Mouse (Mus musculus) G1E (cell line): Measurements from ENCODE around the gene Ccr10. TPM values are rescaled to one million over a fixed set of nuclear protein-coding genes. Genes with fewer than 3 reads are reported as not detected.
"Not testable (repeated sequence)": the region's sequence is repeated elsewhere in the genome, so short reads cannot be mapped to it uniquely, and the experiment has no call there.

Experiments used
- ATAC-seq: 2 replicates; pipeline ENCODE4 v1.8.0; 2016; ENCODE audit warnings: mild to moderate bottlenecking; ENCODE audit not compliant: insufficient number of reproducible peaks, poor library complexity, low FRiP score, severe bottlenecking; ENCODE audit errors: extremely low read depth
- DNase-seq: peaks from one replicate; pipeline ENCODE4 v3.0.0; 2012; ENCODE audit warnings: low spot score
- H3K27me3 ChIP-seq: 2 replicates; pipeline ENCODE4 v1.6.1; 2012; ENCODE audit warnings: mild to moderate bottlenecking, low read length, inconsistent platforms; ENCODE audit not compliant: insufficient read depth
- H3K36me3 ChIP-seq: replicated peaks from 2 replicates; pipeline ENCODE3; 2012; ENCODE audit warnings: mild to moderate bottlenecking, inconsistent platforms
- H3K4me1 ChIP-seq: 2 replicates; pipeline ENCODE4 v1.6.1; 2012; ENCODE audit warnings: low read depth, low read length, inconsistent platforms, mixed read lengths; ENCODE audit not compliant: insufficient read depth
- H3K4me3 ChIP-seq: 2 replicates; pipeline ENCODE4 v1.5.1; 2012; ENCODE audit warnings: low read depth, mild to moderate bottlenecking, inconsistent platforms, low read length, moderate library complexity, mixed read lengths
- H3K9me3 ChIP-seq: replicated peaks from 2 replicates; pipeline ENCODE4 v1.6.1; 2012; ENCODE audit warnings: inconsistent platforms
- CTCF ChIP-seq: IDR thresholded peaks from 2 replicates; pipeline ENCODE4 v1.5.1; 2012; ENCODE audit warnings: low read depth, low read length, inconsistent platforms, mixed read lengths
- GATA1 ChIP-seq: IDR thresholded peaks from 2 replicates; pipeline ENCODE4 v1.6.1; 2012; ENCODE audit warnings: borderline replicate concordance, low read length, inconsistent platforms, mixed read lengths
- GATA2 ChIP-seq: IDR thresholded peaks from 2 replicates; pipeline ENCODE4 v1.6.1; 2012; ENCODE audit warnings: low read depth, low read length, inconsistent platforms, borderline replicate concordance
- POLR2AphosphoS5 ChIP-seq: IDR thresholded peaks from 2 replicates; pipeline ENCODE4 v1.6.1; 2012; ENCODE audit warnings: low read depth, low read length, inconsistent platforms; ENCODE audit not compliant: insufficient replicate concordance
- TAL1 ChIP-seq: conservative IDR thresholded peaks from 2 replicates; pipeline ENCODE4 v1.6.1; 2012; ENCODE audit warnings: low read depth, low read length, inconsistent platforms, mixed read lengths
- polyA plus RNA-seq: library from polyadenylated mRNA; stranded (reverse); fragments of >175 nt; gene quantifications from 2 replicates; pipeline ENCODE4 v1.2.3, GENCODE M21; 2012
- total RNA-seq, 2 experiments: library from RNA; stranded (forward) in 1 of 2; stranded (reverse) in 1 of 2; fragments of 200-1000 nt in 1 of 2; fragments of >200 nt in 1 of 2; fragmentation: Nextera tagmentation in 1 of 2; gene quantifications; 2 replicates each; pipeline ENCODE4 v1.2.3; 2014 to 2017

The Ccr10 gene
- total and polyA plus RNA-seq, 3 experiments: not detected

DNA sequence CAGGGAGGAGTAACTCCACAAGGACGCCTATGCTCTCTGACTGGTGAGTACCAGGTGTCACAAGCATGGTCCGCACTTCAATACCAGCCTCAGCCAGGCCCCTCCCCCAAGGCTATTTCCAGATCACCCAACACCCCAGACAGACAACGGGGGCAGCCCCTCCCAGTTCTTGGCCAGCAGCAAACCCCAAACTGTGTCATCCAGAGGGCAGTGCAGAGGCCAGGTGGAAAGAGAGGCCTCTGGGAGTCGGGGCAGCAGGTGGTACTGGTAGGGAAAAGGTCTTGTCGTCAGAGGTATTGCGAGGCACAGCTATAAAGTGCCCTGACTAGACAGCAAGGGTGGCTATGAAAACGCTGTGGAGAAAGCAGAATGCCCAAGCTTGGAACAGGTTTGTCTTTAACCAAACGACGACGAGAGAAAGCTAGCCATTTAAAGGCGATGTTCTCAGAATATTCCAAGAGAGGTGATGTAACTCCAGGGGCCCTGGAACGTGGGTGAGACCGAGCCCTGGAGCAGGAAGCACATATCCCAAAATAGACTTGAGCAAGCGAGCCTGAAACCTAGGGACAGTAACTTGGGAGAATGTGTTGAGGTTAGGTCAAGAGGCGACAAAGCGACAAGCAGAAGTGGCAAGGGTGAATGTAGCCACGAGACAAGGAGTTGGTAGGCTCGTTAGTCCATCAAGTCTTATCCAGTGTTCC is 45.0 kb downstream of the Ccr10 start:
- DNase-seq: no peak
- Histone ChIP-seq H3K9me3 (peaks cover 2% of the 10 kb centered on the region; the same call in 1 of the 2 replicates), H3K4me1 (peaks cover 33% of the 10 kb centered on the region), H3K36me3 (peaks cover 22% of the 10 kb centered on the region), H3K27me3 (peaks cover 12% of the 10 kb centered on the region), H3K4me3 (peak overlapping the region; percentile 29; the same call in 1 of the 2 replicates)
- ATAC-seq: no peak
- TF ChIP-seq CTCF: no peak

DNA sequence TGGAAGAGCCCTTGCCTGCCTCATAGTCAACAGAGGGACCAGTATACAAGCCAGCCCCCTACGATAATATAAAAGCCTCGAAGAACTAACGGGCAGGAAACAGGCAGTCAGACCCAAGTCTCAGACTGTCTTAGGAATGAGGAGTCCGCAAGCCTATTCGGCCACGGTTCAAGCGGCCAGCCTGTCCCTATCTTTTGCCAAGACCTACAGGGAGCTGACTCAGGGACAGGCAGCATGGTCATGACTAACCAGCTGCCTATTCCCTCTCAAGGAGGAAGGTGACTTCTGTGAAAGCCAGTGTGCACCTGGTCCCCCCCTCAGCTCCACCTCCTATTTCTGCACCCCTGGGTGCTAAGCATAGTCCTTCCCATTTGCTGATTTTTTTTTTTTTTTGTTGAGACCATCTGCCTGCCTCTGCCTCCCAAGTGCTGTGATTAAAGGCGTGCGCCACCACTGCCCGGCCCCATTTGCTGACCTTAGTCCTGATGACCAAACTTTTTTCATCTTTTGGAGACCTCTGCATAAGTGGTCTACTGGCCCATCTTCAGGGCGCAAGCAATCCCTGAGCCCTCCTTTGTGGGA is 46.2 kb downstream of the Ccr10 start:
- H3K27me3 ChIP-seq: peaks cover 10% of the 10 kb centered on the region

DNA sequence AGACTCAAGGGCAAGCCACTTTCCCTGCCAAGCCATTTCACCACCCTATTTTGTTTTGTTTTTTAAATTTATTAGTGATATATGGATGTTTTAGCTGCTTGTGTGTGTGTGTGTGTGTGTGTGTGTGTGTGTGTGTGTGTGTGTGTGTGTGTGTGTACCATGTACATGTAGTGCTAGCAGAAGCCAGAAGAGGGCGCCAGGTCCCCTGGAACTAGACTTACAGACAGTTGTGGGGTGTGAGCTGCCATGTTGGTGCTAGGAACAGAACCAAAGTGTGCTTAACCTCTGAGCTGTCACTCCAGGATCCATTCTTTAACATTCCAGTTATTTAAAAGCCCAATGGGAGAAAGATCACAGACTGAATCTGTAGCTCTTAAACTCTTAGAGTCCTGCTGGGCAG is 48.2 kb downstream of the Ccr10 start:
- H3K4me1 ChIP-seq: peaks cover 31% of the 10 kb centered on the region
- H3K9me3 ChIP-seq: peaks cover 2% of the 10 kb centered on the region; the same call in 1 of the 2 replicates
- TF ChIP-seq GATA2 (no peak), TAL1 (no peak), GATA1 (no peak), CTCF (no peak), POLR2AphosphoS5 (no peak)
- H3K4me3 ChIP-seq: no peak overlapping the region
- H3K36me3 ChIP-seq: peaks cover 48% of the 10 kb centered on the region
- ATAC-seq (no peak), DNase-seq (no peak)
- peaks cover 8% of the 10 kb centered on the region; the same call in 1 of the 2 replicates for H3K27me3 ChIP-seq

More for the DNA sequence above, 46.2 kb downstream of the Ccr10 start:
- TF ChIP-seq CTCF (no peak), POLR2AphosphoS5 (no peak), TAL1 (no peak), GATA1 (no peak), GATA2 (no peak)
- Histone ChIP-seq H3K9me3 (peaks cover 2% of the 10 kb centered on the region; the same call in 1 of the 2 replicates), H3K4me3 (no peak overlapping the region), H3K4me1 (peaks cover 33% of the 10 kb centered on the region), H3K36me3 (peaks cover 27% of the 10 kb centered on the region)
- ATAC-seq (no peak), DNase-seq (no peak)

DNA sequence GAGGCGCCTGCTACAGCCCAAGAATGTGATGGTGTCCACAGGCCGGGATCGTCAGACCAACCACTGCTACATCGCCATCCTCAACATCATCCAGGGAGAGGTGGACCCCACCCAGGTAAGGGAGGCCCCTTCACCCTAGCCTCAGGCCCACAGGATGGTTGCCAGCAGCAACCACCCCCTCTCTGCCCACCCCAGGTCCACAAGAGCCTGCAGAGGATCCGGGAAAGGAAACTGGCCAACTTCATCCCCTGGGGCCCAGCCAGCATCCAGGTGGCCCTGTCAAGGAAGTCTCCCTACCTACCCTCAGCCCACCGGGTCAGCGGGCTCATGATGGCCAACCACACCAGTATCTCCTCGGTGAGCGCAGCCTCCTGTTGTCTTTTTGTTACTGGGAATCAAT is 50.2 kb downstream of the Ccr10 start:
- H3K36me3 ChIP-seq: peaks cover 56% of the 10 kb centered on the region
- not testable (repeated sequence) for DNase-seq, H3K4me3 ChIP-seq, ATAC-seq, H3K27me3 ChIP-seq, H3K9me3 ChIP-seq
- H3K4me1 ChIP-seq: peaks cover 35% of the 10 kb centered on the region

DNA sequence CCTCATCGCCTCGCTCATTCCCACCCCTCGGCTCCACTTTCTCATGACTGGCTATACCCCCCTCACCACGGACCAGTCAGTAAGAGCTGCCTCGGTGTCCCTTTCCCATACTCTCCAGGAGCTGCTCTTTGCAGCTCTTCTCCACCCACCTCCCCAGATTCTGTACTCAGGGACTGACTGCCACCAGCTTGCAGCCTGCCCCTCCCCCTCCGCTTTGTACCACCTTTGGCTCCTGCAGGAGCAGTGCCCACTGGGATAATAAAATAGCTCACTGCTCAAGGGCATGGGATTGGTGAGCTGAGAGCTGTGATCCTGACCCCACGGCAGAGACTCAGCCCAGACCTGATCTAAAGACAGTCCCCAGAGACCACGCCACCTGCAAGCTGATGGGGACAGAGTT is 50.7 kb downstream of the Ccr10 start:
- not testable (repeated sequence) for DNase-seq, H3K9me3 ChIP-seq, ATAC-seq, H3K4me3 ChIP-seq, H3K27me3 ChIP-seq
- H3K36me3 ChIP-seq: peaks cover 56% of the 10 kb centered on the region
- peaks cover 33% of the 10 kb centered on the region for H3K4me1 ChIP-seq

Other genes starting within 250 kb of the Ccr10 start
Only the 20 nearest of the 28 such genes appear.
- 6.1 and 6.3 TPM in 2 replicates for gene Naglu, start 105.4 kb downstream of the Ccr10 start, total RNA-seq (2014; fragmentation: Nextera tagmentation)
- gene Naglu, start 105.4 kb downstream of the Ccr10 start, total RNA-seq (2017): 14.2 and 18.4 TPM in 2 replicates
- gene Naglu, start 105.4 kb downstream of the Ccr10 start, polyA plus RNA-seq: 5.1 and 6.4 TPM in 2 replicates
- gene Hsd17b1, start 97.0 kb downstream of the Ccr10 start, total RNA-seq (2014; fragmentation: Nextera tagmentation): not detected in 2 replicates
- gene Hsd17b1, start 97.0 kb downstream of the Ccr10 start, total RNA-seq (2017): 0.44 and 0.76 TPM in 2 replicates
- gene Hsd17b1, start 97.0 kb downstream of the Ccr10 start, polyA plus RNA-seq: 0.12 and 0.20 TPM in 2 replicates
- gene Coasy, start 92.9 kb downstream of the Ccr10 start, total RNA-seq (2014; fragmentation: Nextera tagmentation): 23.6 and 26.7 TPM in 2 replicates
- 31.7 and 32.6 TPM in 2 replicates for gene Coasy, start 92.9 kb downstream of the Ccr10 start, total RNA-seq (2017)
- gene Coasy, start 92.9 kb downstream of the Ccr10 start, polyA plus RNA-seq: 39.3 and 43.6 TPM in 2 replicates
- 40.5 and 43.2 TPM in 2 replicates for gene Mlx, start 88.2 kb downstream of the Ccr10 start, total RNA-seq (2014; fragmentation: Nextera tagmentation)
- gene Mlx, start 88.2 kb downstream of the Ccr10 start, total RNA-seq (2017): 45.5 and 45.9 TPM in 2 replicates
- gene Mlx, start 88.2 kb downstream of the Ccr10 start, polyA plus RNA-seq: 13.0 and 17.8 TPM in 2 replicates
- gene Psmc3ip, start 80.0 kb downstream of the Ccr10 start, total RNA-seq (2014; fragmentation: Nextera tagmentation): 11.1 and 15.7 TPM in 2 replicates
- 27.0 and 29.8 TPM in 2 replicates for gene Psmc3ip, start 80.0 kb downstream of the Ccr10 start, total RNA-seq (2017)
- gene Psmc3ip, start 80.0 kb downstream of the Ccr10 start, polyA plus RNA-seq: 20.5 and 20.6 TPM in 2 replicates
- 12.0 and 13.4 TPM in 2 replicates for gene Retreg3, start 55.5 kb downstream of the Ccr10 start, total RNA-seq (2014; fragmentation: Nextera tagmentation)
- 43.2 and 44.0 TPM in 2 replicates for gene Retreg3, start 55.5 kb downstream of the Ccr10 start, total RNA-seq (2017)
- gene Retreg3, start 55.5 kb downstream of the Ccr10 start, polyA plus RNA-seq: 7.7 and 9.4 TPM in 2 replicates
- 39.8 and 42.0 TPM in 2 replicates for gene Tubg1, start 55.5 kb downstream of the Ccr10 start, total RNA-seq (2014; fragmentation: Nextera tagmentation)
- 46.0 and 47.5 TPM in 2 replicates for gene Tubg1, start 55.5 kb downstream of the Ccr10 start, total RNA-seq (2017)
- gene Tubg1, start 55.5 kb downstream of the Ccr10 start, polyA plus RNA-seq: 96.1 and 120 TPM in 2 replicates
- gene Tubg2, start 19.5 kb downstream of the Ccr10 start, total RNA-seq (2014; fragmentation: Nextera tagmentation): not detected in 2 replicates
- not detected in 2 replicates for gene Tubg2, start 19.5 kb downstream of the Ccr10 start, total RNA-seq (2017)
- not detected in 2 replicates for gene Tubg2, start 19.5 kb downstream of the Ccr10 start, polyA plus RNA-seq
- not detected in 2 replicates for gene Cntnap1, start 4.9 kb downstream of the Ccr10 start, total RNA-seq (2014; fragmentation: Nextera tagmentation)
- gene Cntnap1, start 4.9 kb downstream of the Ccr10 start, total RNA-seq (2017): under 0.01 and 0.06 TPM in 2 replicates
- 0.02 and 0.08 TPM in 2 replicates for gene Cntnap1, start 4.9 kb downstream of the Ccr10 start, polyA plus RNA-seq
- 0.49 and 2.6 TPM in 2 replicates for gene Plekhh3, start 4.1 kb downstream of the Ccr10 start, total RNA-seq (2014; fragmentation: Nextera tagmentation)
- gene Plekhh3, start 4.1 kb downstream of the Ccr10 start, total RNA-seq (2017): 1.5 and 1.9 TPM in 2 replicates
- gene Plekhh3, start 4.1 kb downstream of the Ccr10 start, polyA plus RNA-seq: 3.8 and 4.8 TPM in 2 replicates
- 46.1 and 55.9 TPM in 2 replicates for gene Ezh1, start 51.0 kb upstream of the Ccr10 start, total RNA-seq (2014; fragmentation: Nextera tagmentation)
- 23.9 and 25.4 TPM in 2 replicates for gene Ezh1, start 51.0 kb upstream of the Ccr10 start, total RNA-seq (2017)
- gene Ezh1, start 51.0 kb upstream of the Ccr10 start, polyA plus RNA-seq: 2.0 and 4.2 TPM in 2 replicates
- gene Ramp2, start 70.6 kb upstream of the Ccr10 start, total RNA-seq (2014; fragmentation: Nextera tagmentation): not detected in 2 replicates
- gene Ramp2, start 70.6 kb upstream of the Ccr10 start, total RNA-seq (2017): 0.27 TPM in 1 of 2 replicates, not detected in the other
- gene Ramp2, start 70.6 kb upstream of the Ccr10 start, polyA plus RNA-seq: 0.04 and 0.10 TPM in 2 replicates
- gene Vps25, start 78.3 kb upstream of the Ccr10 start, total RNA-seq (2014; fragmentation: Nextera tagmentation): 482 and 539 TPM in 2 replicates
- 98.4 and 104 TPM in 2 replicates for gene Vps25, start 78.3 kb upstream of the Ccr10 start, total RNA-seq (2017)
- 140 and 170 TPM in 2 replicates for gene Vps25, start 78.3 kb upstream of the Ccr10 start, polyA plus RNA-seq
- gene Wnk4, start 85.1 kb upstream of the Ccr10 start, total RNA-seq (2014; fragmentation: Nextera tagmentation): 21.2 and 27.2 TPM in 2 replicates
- 2.3 and 4.2 TPM in 2 replicates for gene Wnk4, start 85.1 kb upstream of the Ccr10 start, total RNA-seq (2017)
- gene Wnk4, start 85.1 kb upstream of the Ccr10 start, polyA plus RNA-seq: 45.0 and 48.7 TPM in 2 replicates
- gene Cntd1, start 103.6 kb upstream of the Ccr10 start, total RNA-seq (2014; fragmentation: Nextera tagmentation): 1.5 TPM in 1 of 2 replicates, not detected in the other
- 0.81 and 1.1 TPM in 2 replicates for gene Cntd1, start 103.6 kb upstream of the Ccr10 start, total RNA-seq (2017)
- gene Cntd1, start 103.6 kb upstream of the Ccr10 start, polyA plus RNA-seq: 0.02 TPM in 1 of 2 replicates, not detected in the other
- gene Coa3, start 103.7 kb upstream of the Ccr10 start, total RNA-seq (2014; fragmentation: Nextera tagmentation): 52.6 and 54.1 TPM in 2 replicates
- gene Coa3, start 103.7 kb upstream of the Ccr10 start, total RNA-seq (2017): 58.1 and 65.9 TPM in 2 replicates
- gene Coa3, start 103.7 kb upstream of the Ccr10 start, polyA plus RNA-seq: 16.8 and 39.8 TPM in 2 replicates
- 42.5 and 46.3 TPM in 2 replicates for gene Becn1, start 126.8 kb upstream of the Ccr10 start, total RNA-seq (2014; fragmentation: Nextera tagmentation)
- 142 and 148 TPM in 2 replicates for gene Becn1, start 126.8 kb upstream of the Ccr10 start, total RNA-seq (2017)
- 97.7 and 109 TPM in 2 replicates for gene Becn1, start 126.8 kb upstream of the Ccr10 start, polyA plus RNA-seq
- gene Psme3, start 140.8 kb upstream of the Ccr10 start, total RNA-seq (2014; fragmentation: Nextera tagmentation): 300 and 317 TPM in 2 replicates
- gene Psme3, start 140.8 kb upstream of the Ccr10 start, total RNA-seq (2017): 98.7 and 113 TPM in 2 replicates
- 68.6 and 68.8 TPM in 2 replicates for gene Psme3, start 140.8 kb upstream of the Ccr10 start, polyA plus RNA-seq
- 18.1 and 19.5 TPM in 2 replicates for gene Aoc2, start 149.6 kb upstream of the Ccr10 start, total RNA-seq (2014; fragmentation: Nextera tagmentation)
- 4.5 and 4.6 TPM in 2 replicates for gene Aoc2, start 149.6 kb upstream of the Ccr10 start, total RNA-seq (2017)
- gene Aoc2, start 149.6 kb upstream of the Ccr10 start, polyA plus RNA-seq: 10.0 and 10.1 TPM in 2 replicates
- 2.5 TPM in 1 of 2 replicates, not detected in the other for gene Aoc3, start 155.2 kb upstream of the Ccr10 start, total RNA-seq (2014; fragmentation: Nextera tagmentation)
- gene Aoc3, start 155.2 kb upstream of the Ccr10 start, total RNA-seq (2017): 0.16 TPM in 1 of 2 replicates, not detected in the other
- gene Aoc3, start 155.2 kb upstream of the Ccr10 start, polyA plus RNA-seq: 0.07 and 0.10 TPM in 2 replicates